Mouse (Mus musculus): Measurements from ENCODE around the gene Zfp541. TPM values are rescaled to one million over a fixed set of nuclear protein-coding genes. Genes with fewer than 3 reads are reported as not detected.

The Zfp541 gene
- polyA plus RNA-seq, 1 experiment from 2014 or later, result 0.14 TPM

DNA sequence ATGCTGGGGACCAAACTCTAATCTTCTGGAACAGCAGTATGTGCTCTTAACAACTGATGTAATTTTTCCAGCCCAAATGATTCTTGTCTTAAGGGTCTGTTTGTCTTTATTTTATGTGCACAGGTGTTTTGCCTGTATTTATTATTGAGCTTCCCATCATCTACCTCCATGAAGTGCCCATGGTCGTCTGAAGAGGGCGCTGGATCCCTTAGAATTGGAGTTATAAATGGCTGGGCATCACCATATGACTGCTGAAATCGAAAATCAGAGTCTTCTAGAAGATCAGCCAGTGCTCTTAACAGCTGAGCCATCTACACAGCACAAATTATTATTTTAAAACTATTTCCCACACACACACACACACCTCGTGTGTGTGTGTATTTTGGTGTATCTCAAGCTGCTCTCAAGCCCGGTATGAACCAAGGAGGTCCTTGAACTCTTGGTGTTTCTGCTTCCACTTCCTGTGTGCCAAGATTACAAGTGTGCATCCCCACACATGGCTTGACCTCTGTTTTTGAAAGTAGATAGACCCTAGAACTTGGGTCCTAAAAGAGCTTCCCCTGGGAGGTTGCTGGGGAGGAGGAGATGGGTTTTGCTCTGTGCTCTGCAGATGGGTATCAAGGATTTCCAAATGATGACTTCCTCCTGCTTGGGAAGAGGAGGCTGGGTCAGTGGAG, 5.0 kb upstream of the Zfp541 start:
- peaks cover 4% of the 10 kb centered on the region; the same call in 1 of the 2 replicates for H3K4me1 ChIP-seq (ENCODE audit: control insufficient read depth, insufficient read depth, low read length)
- H3K9me3 ChIP-seq (replicated peaks; ENCODE audit: control insufficient read depth, low read length, poor library complexity, severe bottlenecking), result no peaks in the 10 kb centered on the region
- H3K27ac ChIP-seq (ENCODE audit: low read length), result no peak overlapping the region
- H3K4me3 ChIP-seq (ENCODE audit: low read depth, low read length), result no peak overlapping the region
- H3K4me2 ChIP-seq (ENCODE audit: low read length), result no peak overlapping the region
- no peaks in the 10 kb centered on the region for H3K36me3 ChIP-seq (ENCODE audit: control insufficient read depth, insufficient read depth, low read length)
- no peak overlapping the region for H3K9ac ChIP-seq (ENCODE audit: low read depth, low read length)
- H3K27me3 ChIP-seq (ENCODE audit: control insufficient read depth, insufficient read depth, low read depth, low read length), result peaks cover 9% of the 10 kb centered on the region; the same call in 1 of the 2 replicates
- 25% methylated on average over 5 of the region's 5 CpGs for WGBS
- no peak for ATAC-seq

DNA sequence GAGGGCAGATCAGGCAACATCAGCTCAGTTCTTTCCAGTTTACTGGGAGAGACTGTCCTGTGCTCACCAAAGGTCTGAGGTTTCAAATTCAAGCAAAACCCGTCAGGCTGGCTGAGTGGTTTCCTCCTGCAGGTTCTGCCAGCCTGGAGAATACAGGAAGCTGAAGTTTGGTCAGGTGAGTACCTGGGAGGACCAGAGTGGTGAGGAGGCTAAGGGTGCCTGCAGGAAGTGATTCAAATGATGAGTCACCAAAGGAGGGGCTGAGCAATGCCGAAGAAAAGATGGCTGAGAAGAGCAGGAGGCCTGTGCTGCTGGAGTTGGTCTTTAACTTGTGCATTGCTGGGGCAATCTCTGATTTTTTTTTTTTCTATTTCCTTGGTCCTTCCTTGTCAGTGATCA, 4.5 kb upstream of the Zfp541 start:
- Histone ChIP-seq H3K9ac (ENCODE audit: low read depth, low read length) (no peak overlapping the region), H3K27me3 (ENCODE audit: control insufficient read depth, insufficient read depth, low read depth, low read length) (peaks cover 14% of the 10 kb centered on the region; the same call in 1 of the 2 replicates), H3K4me1 (ENCODE audit: control insufficient read depth, insufficient read depth, low read length) (peaks cover 1% of the 10 kb centered on the region; the same call in 1 of the 2 replicates), H3K4me2 (ENCODE audit: low read length) (no peak overlapping the region), H3K36me3 (ENCODE audit: control insufficient read depth, insufficient read depth, low read length) (no peaks in the 10 kb centered on the region), H3K4me3 (ENCODE audit: low read depth, low read length) (no peak overlapping the region), H3K27ac (ENCODE audit: low read length) (no peak overlapping the region), H3K9me3 (replicated peaks; ENCODE audit: control insufficient read depth, low read length, poor library complexity, severe bottlenecking) (no peaks in the 10 kb centered on the region)
- WGBS, result 75% methylated on average over 2 of the region's 2 CpGs
- ATAC-seq, result no peak

GRCm38 (mm10) chr7:16062099-16062420, 446 bp downstream of the Zfp541 start:
- no peak overlapping the region for H3K4me3 ChIP-seq (ENCODE audit: low read depth, low read length)
- 77% methylated on average over 15 of the region's 15 CpGs for WGBS
- no peak overlapping the region for H3K9ac ChIP-seq (ENCODE audit: low read depth, low read length)
- H3K4me1 ChIP-seq (ENCODE audit: control insufficient read depth, insufficient read depth, low read length), result no peaks in the 10 kb centered on the region
- ATAC-seq, result peak; percentile 45; the same call in 1 of the 2 replicates
- H3K9me3 ChIP-seq (replicated peaks; ENCODE audit: control insufficient read depth, low read length, poor library complexity, severe bottlenecking), result no peaks in the 10 kb centered on the region
- H3K27me3 ChIP-seq (ENCODE audit: control insufficient read depth, insufficient read depth, low read depth, low read length), result peaks cover 15% of the 10 kb centered on the region
- H3K4me2 ChIP-seq (ENCODE audit: low read length), result peak overlapping the region; percentile 39; the same call in 1 of the 2 replicates
- no peaks in the 10 kb centered on the region for H3K36me3 ChIP-seq (ENCODE audit: control insufficient read depth, insufficient read depth, low read length)
- no peak overlapping the region for H3K27ac ChIP-seq (ENCODE audit: low read length)

- H3K4me3 ChIP-seq (ENCODE audit: low read depth, low read length), result no peak overlapping the region
- H3K36me3 ChIP-seq (ENCODE audit: control insufficient read depth, insufficient read depth, low read length), result no peaks in the 10 kb centered on the region
- H3K9ac ChIP-seq (ENCODE audit: low read depth, low read length), result no peak overlapping the region
- no peaks in the 10 kb centered on the region for H3K9me3 ChIP-seq (replicated peaks; ENCODE audit: control insufficient read depth, low read length, poor library complexity, severe bottlenecking)
- no peaks in the 10 kb centered on the region for H3K4me1 ChIP-seq (ENCODE audit: control insufficient read depth, insufficient read depth, low read length)
- ATAC-seq, result no peak
- no peak overlapping the region for H3K27ac ChIP-seq (ENCODE audit: low read length)
- no peak overlapping the region for H3K4me2 ChIP-seq (ENCODE audit: low read length)
- peaks cover 12% of the 10 kb centered on the region for H3K27me3 ChIP-seq (ENCODE audit: control insufficient read depth, insufficient read depth, low read depth, low read length)
- WGBS, result 35% methylated on average over 4 of the region's 4 CpGs
Measured at GRCm38 (mm10) chr7:16063490-16063889, 1.9 kb downstream of the Zfp541 start.

GRCm38 (mm10) chr7:16070846-16071245, 9.2 kb downstream of the Zfp541 start:
- H3K9ac ChIP-seq (ENCODE audit: low read depth, low read length), result no peak overlapping the region
- no peaks in the 10 kb centered on the region; the same call in 1 of the 2 replicates for H3K27me3 ChIP-seq (ENCODE audit: control insufficient read depth, insufficient read depth, low read depth, low read length)
- H3K4me1 ChIP-seq (ENCODE audit: control insufficient read depth, insufficient read depth, low read length), result no peaks in the 10 kb centered on the region
- no peaks in the 10 kb centered on the region for H3K9me3 ChIP-seq (replicated peaks; ENCODE audit: control insufficient read depth, low read length, poor library complexity, severe bottlenecking)
- H3K4me2 ChIP-seq (ENCODE audit: low read length), result no peak overlapping the region
- no peaks in the 10 kb centered on the region for H3K36me3 ChIP-seq (ENCODE audit: control insufficient read depth, insufficient read depth, low read length)
- H3K4me3 ChIP-seq (ENCODE audit: low read depth, low read length), result no peak overlapping the region
- no peak overlapping the region for H3K27ac ChIP-seq (ENCODE audit: low read length)
- no peak for ATAC-seq

DNA sequence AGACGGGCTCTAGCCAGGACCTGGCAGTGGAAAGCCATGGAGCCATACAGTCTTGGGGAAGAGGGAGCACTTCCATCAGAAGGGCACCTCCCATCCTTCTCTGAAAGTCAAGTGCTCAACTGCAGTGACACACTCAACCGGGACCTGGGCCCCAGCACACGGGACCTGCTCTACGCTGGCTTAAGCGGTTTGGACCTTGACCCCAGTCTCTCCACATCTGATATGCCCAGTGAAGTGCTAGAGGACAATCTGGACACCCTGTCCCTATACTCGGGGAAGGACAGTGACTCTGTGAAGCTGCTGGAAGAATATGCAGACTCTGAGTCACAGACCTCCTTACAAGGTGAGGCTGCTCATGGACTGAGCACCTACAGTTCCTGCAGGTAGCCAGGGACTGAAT, 10.3 kb downstream of the Zfp541 start:
- H3K4me2 ChIP-seq (ENCODE audit: low read length), result no peak overlapping the region
- 88% methylated on average over 6 of the region's 6 CpGs for WGBS
- no peaks in the 10 kb centered on the region for H3K4me1 ChIP-seq (ENCODE audit: control insufficient read depth, insufficient read depth, low read length)
- no peaks in the 10 kb centered on the region for H3K36me3 ChIP-seq (ENCODE audit: control insufficient read depth, insufficient read depth, low read length)
- no peak overlapping the region for H3K27ac ChIP-seq (ENCODE audit: low read length)
- H3K4me3 ChIP-seq (ENCODE audit: low read depth, low read length), result no peak overlapping the region
- no peak overlapping the region for H3K9ac ChIP-seq (ENCODE audit: low read depth, low read length)
- no peaks in the 10 kb centered on the region for H3K9me3 ChIP-seq (replicated peaks; ENCODE audit: control insufficient read depth, low read length, poor library complexity, severe bottlenecking)
- H3K27me3 ChIP-seq (ENCODE audit: control insufficient read depth, insufficient read depth, low read depth, low read length), result no peaks in the 10 kb centered on the region; the same call in 1 of the 2 replicates
- ATAC-seq, result no peak

- ATAC-seq, result no peak
- no peaks in the 10 kb centered on the region for H3K4me1 ChIP-seq (ENCODE audit: control insufficient read depth, insufficient read depth, low read length)
- no peak overlapping the region for H3K4me2 ChIP-seq (ENCODE audit: low read length)
- no peaks in the 10 kb centered on the region; the same call in 1 of the 2 replicates for H3K27me3 ChIP-seq (ENCODE audit: control insufficient read depth, insufficient read depth, low read depth, low read length)
- H3K36me3 ChIP-seq (ENCODE audit: control insufficient read depth, insufficient read depth, low read length), result no peaks in the 10 kb centered on the region
- no peak overlapping the region for H3K27ac ChIP-seq (ENCODE audit: low read length)
- H3K9ac ChIP-seq (ENCODE audit: low read depth, low read length), result no peak overlapping the region
- WGBS, result 54% methylated on average over 1 of the region's 1 CpGs
- H3K4me3 ChIP-seq (ENCODE audit: low read depth, low read length), result no peak overlapping the region
- H3K9me3 ChIP-seq (replicated peaks; ENCODE audit: control insufficient read depth, low read length, poor library complexity, severe bottlenecking), result no peaks in the 10 kb centered on the region
Measured at GRCm38 (mm10) chr7:16079947-16080346, 18.3 kb downstream of the Zfp541 start.

DNA sequence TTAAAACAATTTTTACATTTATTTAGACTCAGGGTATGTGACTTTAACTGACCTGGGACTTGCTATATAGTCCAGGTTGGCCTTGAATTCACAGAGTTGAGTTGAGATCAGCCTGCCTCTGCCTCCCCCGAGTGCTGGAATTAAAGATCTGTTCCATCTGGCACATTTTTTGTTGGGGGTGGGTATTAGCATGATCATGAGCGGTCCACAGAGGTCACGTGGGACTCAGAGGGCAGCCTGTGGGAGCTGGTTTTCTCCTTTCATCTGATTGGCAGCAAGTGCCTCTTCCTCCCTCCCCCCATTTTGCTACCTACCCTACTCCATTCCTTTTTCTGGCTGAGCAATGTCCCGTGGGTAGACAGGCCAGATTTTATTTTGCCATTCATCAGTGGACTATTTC, 19.0 kb downstream of the Zfp541 start:
- WGBS, result 69% methylated on average over 4 of the region's 4 CpGs
- Histone ChIP-seq H3K9ac (ENCODE audit: low read depth, low read length) (no peak overlapping the region), H3K27me3 (ENCODE audit: control insufficient read depth, insufficient read depth, low read depth, low read length) (no peaks in the 10 kb centered on the region; the same call in 1 of the 2 replicates), H3K9me3 (replicated peaks; ENCODE audit: control insufficient read depth, low read length, poor library complexity, severe bottlenecking) (no peaks in the 10 kb centered on the region), H3K4me2 (ENCODE audit: low read length) (no peak overlapping the region), H3K27ac (ENCODE audit: low read length) (no peak overlapping the region), H3K36me3 (ENCODE audit: control insufficient read depth, insufficient read depth, low read length) (no peaks in the 10 kb centered on the region), H3K4me3 (ENCODE audit: low read depth, low read length) (no peak overlapping the region), H3K4me1 (ENCODE audit: control insufficient read depth, insufficient read depth, low read length) (no peaks in the 10 kb centered on the region)
- no peak for ATAC-seq

GRCm38 (mm10) chr7:16083361-16083760, 21.7 kb downstream of the Zfp541 start:
- Histone ChIP-seq H3K27me3 (ENCODE audit: control insufficient read depth, insufficient read depth, low read depth, low read length) (no peaks in the 10 kb centered on the region; the same call in 1 of the 2 replicates), H3K4me3 (ENCODE audit: low read depth, low read length) (no peak overlapping the region), H3K9ac (ENCODE audit: low read depth, low read length) (no peak overlapping the region), H3K9me3 (replicated peaks; ENCODE audit: control insufficient read depth, low read length, poor library complexity, severe bottlenecking) (no peaks in the 10 kb centered on the region), H3K4me1 (ENCODE audit: control insufficient read depth, insufficient read depth, low read length) (no peaks in the 10 kb centered on the region), H3K36me3 (ENCODE audit: control insufficient read depth, insufficient read depth, low read length) (no peaks in the 10 kb centered on the region), H3K4me2 (ENCODE audit: low read length) (no peak overlapping the region), H3K27ac (ENCODE audit: low read length) (no peak overlapping the region)
- ATAC-seq, result no peak
- WGBS, result 68% methylated on average over 4 of the region's 4 CpGs

Measured in midbrain, embryonic 16.5 days (tissue).